Mouse (Mus musculus) left cerebral cortex, adult 8-10 months (tissue): Measurements from ENCODE around the gene Calcoco2. TPM values are rescaled to one million over a fixed set of nuclear protein-coding genes. Genes with fewer than 3 reads are reported as not detected.

Experiments used
- DNase-seq, 2 experiments: peaks; one replicate each; pipeline ENCODE4 v3.0.0; 2022; ENCODE audit warnings: low spot score in 2 of 2
- total RNA-seq, 4 experiments: library from RNA; stranded (reverse); gene quantifications; 2 replicates each; pipeline ENCODE4 v1.2.4; 2022

Calcoco2 gene
- total RNA-seq, 4 experiments from 2014 or later: not detected

- DNase-seq: no peak
These were observed 31.0 kb downstream of the Calcoco2 start for GRCm38 (mm10) chr11:96080736-96081135.

GRCm38 (mm10) chr11:96076221-96077105 is 35.3 kb downstream of the Calcoco2 start:
- DNase-seq: no peak

GRCm38 (mm10) chr11:96075509-96076220 is 36.1 kb downstream of the Calcoco2 start, which contains the start of gene Atp5g1:
Gene Atp5g1 (minus strand): TSS chr11:96075670.
- DNase-seq: peak; percentile 98 to 100

GRCm38 (mm10) chr11:96075177-96075508 is 36.6 kb downstream of the Calcoco2 start:
- DNase-seq: no peak

GRCm38 (mm10) chr11:96074351-96075176 is 37.2 kb downstream of the Calcoco2 start:
- DNase-seq: no peak

GRCm38 (mm10) chr11:96073295-96073993 is 38.3 kb downstream of the Calcoco2 start:
- DNase-seq: no peak

- DNase-seq: no peak
These were observed 40.8 kb downstream of the Calcoco2 start for GRCm38 (mm10) chr11:96071013-96071412.

- DNase-seq: no peak
These were observed 41.4 kb downstream of the Calcoco2 start for GRCm38 (mm10) chr11:96070353-96070752.

GRCm38 (mm10) chr11:96068231-96068630 is 43.5 kb downstream of the Calcoco2 start:
- no peak for DNase-seq

GRCm38 (mm10) chr11:96065215-96065911 is 46.4 kb downstream of the Calcoco2 start, which contains the start of gene Ube2z:
Gene Ube2z (minus strand): TSS chr11:96065388.
- DNase-seq: peak; percentile 92 to 95

GRCm38 (mm10) chr11:96064521-96065214 is 47.1 kb downstream of the Calcoco2 start:
- no peak for DNase-seq

- no peak for DNase-seq
These were observed 53.5 kb downstream of the Calcoco2 start for GRCm38 (mm10) chr11:96058309-96058708.

GRCm38 (mm10) chr11:96050854-96051253 is 60.9 kb downstream of the Calcoco2 start:
- DNase-seq: no peak

- no peak for DNase-seq
These were observed 61.8 kb downstream of the Calcoco2 start for GRCm38 (mm10) chr11:96049939-96050338.

Other genes starting within 250 kb of the Calcoco2 start
- gene B4galnt2, start 197.1 kb downstream of the Calcoco2 start, total RNA-seq: not detected
- under 1 TPM in 1 of 4 experiments, not detected in 3; 0.20 TPM for gene Igf2bp1, start 106.0 kb downstream of the Calcoco2 start, total RNA-seq
- gene Gip, start 87.4 kb downstream of the Calcoco2 start, total RNA-seq: not detected
- 100 to 1,000 TPM in 3 of 4 experiments, 10 to 100 TPM in 1; 98.4 to 106 (median 103) TPM for gene Snf8, start 77.1 kb downstream of the Calcoco2 start, total RNA-seq
- 10 to 100 TPM; 53.6 to 60.5 (median 59.8) TPM for gene Ube2z, start 46.6 kb downstream of the Calcoco2 start, total RNA-seq
- gene Atp5g1, start 36.3 kb downstream of the Calcoco2 start, total RNA-seq: 100 to 1,000 TPM; 354 to 394 (median 374) TPM
- under 1 TPM in 3 of 4 experiments, not detected in 1; 0.23 to 0.36 (median 0.30) TPM for gene Ttll6, start 21.8 kb upstream of the Calcoco2 start, total RNA-seq
- gene Hoxb13, start 82.4 kb upstream of the Calcoco2 start, total RNA-seq: not detected
- under 1 TPM in 1 of 4 experiments, not detected in 3; 0.16 TPM for gene Hoxb9, start 159.5 kb upstream of the Calcoco2 start, total RNA-seq
- not detected for gene Hoxb8, start 169.9 kb upstream of the Calcoco2 start, total RNA-seq
- gene Hoxb7, start 174.7 kb upstream of the Calcoco2 start, total RNA-seq: not detected
- gene Hoxb6, start 180.5 kb upstream of the Calcoco2 start, total RNA-seq: not detected
- gene Hoxb5, start 191.4 kb upstream of the Calcoco2 start, total RNA-seq: not detected
- under 1 TPM in 1 of 4 experiments, not detected in 3; 0.11 TPM for gene Hoxb4, start 206.3 kb upstream of the Calcoco2 start, total RNA-seq
- not detected for gene Hoxb3, start 211.4 kb upstream of the Calcoco2 start, total RNA-seq
- gene Hoxb2, start 238.6 kb upstream of the Calcoco2 start, total RNA-seq: not detected